Mouse (Mus musculus) layer of hippocampus, postnatal 14 days (tissue): ENCODE measurements around the gene Adtrp. TPM values are rescaled to one million over a fixed set of nuclear protein-coding genes. Genes with fewer than 3 reads are reported as not detected.
A peak's percentile ranks its signal among the peaks of the same experiment; 100 is the strongest.

Source experiments
- DNase-seq, 2 experiments: peaks; one replicate each; pipeline ENCODE4 v3.0.0; 2021 to 2022; ENCODE audit warnings: low spot score in 2 of 2, mixed read lengths in 1 of 2
- long read RNA-seq, 2 experiments: library from polyadenylated mRNA; stranded (forward); transcript quantifications; one replicate each; pipeline ENCODE4 v2.0.0; 2021
- total RNA-seq, 2 experiments: library from RNA; stranded (reverse); gene quantifications; 2 replicates each; pipeline ENCODE4 v1.2.3; 2021

Gene Adtrp
- under 1 TPM in 1 of 2 experiments, not detected in 1; 0.83 TPM for total RNA-seq
- long read RNA-seq, experiment 1 = 0 reads
- long read RNA-seq, experiment 2 = 0 reads

GRCm38 (mm10) chr13:41847516-41848126, at the start of gene Adtrp:
Gene Adtrp (minus strand): TSS chr13:41847684.
- no peak for DNase-seq

DNA sequence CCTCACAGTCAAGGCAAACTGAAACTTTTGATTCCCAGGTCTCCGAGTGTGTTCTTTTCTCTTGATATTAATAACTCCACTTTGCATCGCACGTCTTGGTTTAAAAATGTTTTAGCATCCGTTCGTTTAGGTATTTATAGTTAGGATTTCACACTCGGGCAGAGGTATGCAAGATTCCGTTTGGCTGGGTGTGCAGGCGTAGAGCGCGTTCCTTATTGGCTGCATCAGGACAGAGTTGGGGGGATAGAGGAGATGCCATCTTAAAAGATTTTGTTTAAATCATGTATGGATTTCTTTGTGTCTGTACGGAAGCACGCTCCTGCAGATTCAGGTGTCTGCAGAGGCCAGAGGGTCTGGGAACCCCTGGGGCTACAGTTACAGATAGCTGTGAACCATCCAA, 44.5 kb upstream of the Adtrp start:
- DNase-seq = no peak

DNA sequence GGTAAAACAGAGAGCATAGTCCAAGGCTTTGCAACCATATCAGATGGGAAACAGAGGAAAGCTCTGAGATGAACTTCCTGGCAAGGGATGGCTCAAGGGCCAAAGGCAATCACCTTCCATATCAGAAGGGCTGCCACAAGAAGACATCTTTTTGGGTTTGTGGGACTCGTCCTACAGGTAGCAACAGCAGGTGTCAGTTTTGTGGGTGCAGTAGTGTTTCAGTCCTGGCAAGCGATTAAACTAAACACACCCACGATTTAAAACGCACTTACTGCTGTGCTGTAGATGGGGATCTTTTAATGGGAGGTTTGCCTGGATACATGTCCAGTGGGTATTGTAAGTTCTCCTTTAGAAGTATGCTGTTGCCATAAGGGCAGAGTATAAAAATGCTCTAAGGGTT, 43.1 kb upstream of the Adtrp start:
- DNase-seq = no peak

GRCm38 (mm10) chr13:41890111-41890600, 42.7 kb upstream of the Adtrp start:
- no peak for DNase-seq

- DNase-seq = no peak
Observed at GRCm38 (mm10) chr13:41888644-41889043, 41.2 kb upstream of the Adtrp start.

- DNase-seq = no peak
Observed at GRCm38 (mm10) chr13:41886120-41886519, 38.6 kb upstream of the Adtrp start.

DNA sequence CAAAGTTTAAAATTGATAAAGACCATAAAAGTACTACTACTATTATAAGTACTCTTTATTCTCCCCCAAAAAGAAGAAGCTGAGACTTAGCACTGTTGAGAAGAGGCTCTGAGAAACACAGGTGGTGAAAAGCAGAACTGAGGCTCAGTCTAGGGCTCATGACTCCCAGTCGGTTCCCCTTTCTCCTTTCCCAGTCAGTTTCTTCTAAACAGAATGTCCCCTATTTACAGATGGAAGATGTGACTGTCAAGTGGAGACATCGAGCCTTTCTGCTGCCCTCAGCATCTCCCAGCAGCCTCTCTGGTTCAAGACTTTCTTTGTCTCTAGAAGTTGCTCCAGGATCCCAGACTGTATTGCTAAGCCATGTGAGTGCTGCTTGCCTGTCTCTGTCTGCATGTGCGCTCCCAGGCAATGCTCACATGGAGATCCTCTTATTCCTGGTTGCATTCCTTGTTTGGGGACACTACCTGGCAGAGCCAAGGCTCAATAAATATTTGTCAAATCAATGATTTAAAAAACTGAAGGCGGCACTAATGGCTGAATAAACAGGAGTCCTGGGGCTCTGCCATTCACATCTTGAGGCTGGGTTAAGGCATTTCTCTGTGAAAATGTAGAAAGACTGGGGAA, 36.3 kb upstream of the Adtrp start:
- DNase-seq = peak in 1 of 2 experiments; percentile 19

- DNase-seq = no peak
Observed at GRCm38 (mm10) chr13:41881201-41881600, 33.7 kb upstream of the Adtrp start.

- no peak for DNase-seq
Observed at GRCm38 (mm10) chr13:41880525-41880924, 33.0 kb upstream of the Adtrp start.

- no peak for DNase-seq
Observed at GRCm38 (mm10) chr13:41872686-41873085, 25.2 kb upstream of the Adtrp start.

- no peak for DNase-seq
Observed at GRCm38 (mm10) chr13:41872161-41872562, 24.7 kb upstream of the Adtrp start.

DNA sequence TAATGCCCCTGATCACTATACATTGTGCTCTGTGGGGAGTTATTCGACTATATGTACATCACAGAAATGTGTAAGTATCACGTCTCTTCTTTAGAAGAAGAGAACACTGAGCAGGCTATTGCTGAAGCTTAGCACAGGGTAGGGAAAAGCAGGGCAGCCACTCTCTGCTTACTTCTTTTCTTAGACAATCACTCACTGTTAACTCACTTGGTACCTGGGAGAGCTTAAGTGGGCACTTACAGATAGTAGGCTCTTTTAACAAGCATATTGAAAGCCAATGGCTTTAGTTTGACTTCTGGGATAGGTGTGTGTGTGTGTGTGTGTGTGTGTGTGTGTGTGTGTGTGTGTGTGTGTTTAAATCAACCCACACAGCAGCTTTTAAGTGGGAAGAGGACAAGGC, 20.0 kb upstream of the Adtrp start:
- DNase-seq = no peak

DNA sequence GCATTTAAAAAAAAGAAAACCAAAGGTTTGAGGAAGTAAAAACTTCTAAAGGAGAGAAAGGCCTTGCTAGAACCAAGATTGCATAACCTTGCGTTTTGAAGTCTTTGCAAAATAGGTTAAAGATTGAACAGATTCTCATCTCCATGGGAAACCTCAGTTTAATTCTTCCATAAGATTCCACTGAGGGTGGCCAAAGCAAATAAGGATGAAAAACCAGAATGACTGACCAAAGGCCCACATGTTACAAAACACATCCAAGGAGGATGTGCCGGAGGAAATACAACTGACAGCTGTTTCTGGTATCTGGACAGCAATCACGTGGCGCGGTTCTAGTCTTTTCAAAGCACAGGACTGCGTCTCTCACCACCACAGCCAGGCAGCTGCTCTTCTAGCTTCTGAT, 18.1 kb upstream of the Adtrp start:
- peak in 1 of 2 experiments; percentile 15 for DNase-seq

DNA sequence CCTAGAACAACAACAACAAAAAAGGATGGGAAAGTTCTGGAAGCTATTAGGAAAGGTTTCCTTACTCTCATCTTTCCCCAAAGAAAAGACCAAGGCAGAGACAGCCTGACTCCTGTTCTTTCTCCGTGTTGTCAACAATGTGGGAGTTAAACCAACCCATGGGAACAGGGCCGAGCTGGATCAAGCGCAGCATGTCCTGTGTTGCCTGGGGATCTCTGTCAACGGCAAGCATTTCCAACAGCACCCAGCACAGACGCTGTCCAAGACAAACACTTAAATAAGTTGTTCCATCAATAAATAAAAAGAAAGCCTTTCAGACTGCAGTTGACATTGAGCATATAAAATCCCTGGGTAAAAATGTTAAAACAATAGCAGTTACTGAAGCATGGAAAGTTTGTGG, 17.6 kb upstream of the Adtrp start:
- DNase-seq = peak in 1 of 2 experiments; percentile 14

DNA sequence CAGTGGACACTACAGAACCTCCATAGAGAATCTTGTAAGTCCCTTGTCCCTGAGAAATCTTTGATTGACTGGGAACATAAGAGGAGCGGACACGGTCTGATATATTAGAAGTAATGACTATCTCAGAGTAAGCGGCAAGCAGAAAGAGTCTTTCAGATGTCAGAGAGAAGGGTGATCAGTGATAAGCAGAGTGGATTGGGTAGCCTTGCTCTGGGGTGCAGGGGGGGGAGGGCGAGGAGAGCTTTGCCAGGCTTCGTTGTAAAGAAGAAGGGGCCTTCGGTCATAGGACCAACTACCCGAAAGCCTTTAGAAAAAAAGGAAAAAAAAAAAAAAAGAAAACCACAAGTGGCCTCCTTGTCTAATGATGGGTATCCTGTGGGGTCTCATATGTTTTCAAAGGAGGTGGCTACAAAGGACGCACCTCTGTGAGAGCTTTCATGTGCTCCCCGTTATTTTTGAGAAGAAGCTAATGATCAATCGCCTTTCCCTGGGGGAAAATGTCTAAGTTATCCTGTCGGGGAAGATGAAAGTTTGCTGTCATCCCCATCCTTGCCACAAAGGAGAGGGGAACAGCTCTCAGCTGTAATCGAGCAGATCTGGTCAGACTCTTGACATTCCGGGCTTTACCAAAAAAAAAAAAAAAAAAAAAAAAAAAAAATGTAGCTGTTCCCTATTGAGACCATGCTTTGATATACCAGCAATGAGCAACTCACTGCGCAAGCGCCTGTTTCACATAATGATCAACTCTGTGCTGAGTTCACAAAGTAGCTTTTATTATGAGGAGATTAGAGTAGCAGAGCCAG, 13.3 kb upstream of the Adtrp start:
- no peak for DNase-seq

DNA sequence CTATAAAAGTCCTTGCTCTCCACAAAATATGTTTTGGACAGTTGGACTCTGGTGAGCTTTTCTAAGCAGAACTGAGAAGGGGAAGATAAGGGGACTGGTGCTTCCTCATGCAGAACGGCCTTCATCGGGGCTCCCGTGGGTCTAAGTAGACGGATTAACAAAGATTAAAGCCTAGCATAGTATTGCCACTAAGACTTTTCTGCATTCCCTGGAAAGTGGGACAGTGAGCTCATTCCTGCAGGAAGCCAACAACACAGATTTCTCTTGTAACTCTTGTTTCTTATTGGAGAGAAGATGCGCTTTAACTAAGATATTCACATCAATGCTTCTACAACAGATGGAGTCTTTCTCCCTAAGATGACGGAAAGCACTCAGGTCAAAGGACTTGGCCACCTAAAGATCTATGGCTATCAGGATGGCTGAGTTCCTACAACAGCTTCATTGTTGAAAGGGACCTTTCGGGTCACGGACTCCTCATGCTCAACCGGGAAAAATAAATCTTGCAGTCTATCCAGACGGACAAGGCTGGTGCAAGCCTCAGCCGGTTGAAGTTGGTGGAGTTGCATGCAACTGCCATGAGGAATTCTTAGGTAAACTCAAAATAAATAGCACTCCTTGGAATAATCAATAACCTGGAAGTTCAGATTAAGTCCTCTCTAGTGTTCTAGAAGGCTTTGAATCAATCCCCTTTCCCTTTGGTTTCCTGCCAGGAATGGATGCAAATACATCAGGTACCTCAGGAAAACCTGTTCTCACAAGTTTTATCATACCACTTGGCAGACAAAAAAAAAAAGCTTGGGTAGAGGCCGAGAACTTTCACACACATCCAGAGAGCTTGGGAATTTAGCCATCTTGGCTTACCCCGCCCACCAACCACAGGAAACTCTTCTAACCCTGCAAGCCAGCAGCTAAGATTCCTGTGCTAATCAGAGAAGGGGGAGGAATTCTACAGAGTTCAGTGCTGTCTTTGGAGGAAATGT, 8.0 kb upstream of the Adtrp start:
- DNase-seq = no peak

GRCm38 (mm10) chr13:41850727-41851378, 3.4 kb upstream of the Adtrp start:
- DNase-seq = no peak

DNA sequence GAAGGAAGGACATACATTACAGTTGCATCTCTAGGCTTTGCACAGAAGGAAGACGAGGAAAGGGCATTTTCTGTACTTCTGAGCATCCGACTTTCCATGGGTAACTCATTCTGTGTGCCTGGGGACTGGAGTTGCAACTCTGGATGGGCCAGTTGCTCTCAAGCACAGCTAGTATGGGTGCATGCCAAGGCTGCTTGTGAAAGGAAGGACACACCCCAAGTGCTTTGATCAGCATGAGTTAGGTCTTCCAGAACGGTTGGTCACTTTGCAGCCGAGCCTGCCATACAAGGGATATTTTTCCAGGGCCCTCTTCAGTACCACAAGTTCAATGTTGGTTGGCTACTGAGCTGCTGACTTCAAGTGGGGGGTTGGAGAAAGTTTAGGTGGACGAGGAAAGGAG, 968 bp downstream of the Adtrp start:
- no peak for DNase-seq

GRCm38 (mm10) chr13:41845013-41845412, 2.5 kb downstream of the Adtrp start:
- DNase-seq = no peak

DNA sequence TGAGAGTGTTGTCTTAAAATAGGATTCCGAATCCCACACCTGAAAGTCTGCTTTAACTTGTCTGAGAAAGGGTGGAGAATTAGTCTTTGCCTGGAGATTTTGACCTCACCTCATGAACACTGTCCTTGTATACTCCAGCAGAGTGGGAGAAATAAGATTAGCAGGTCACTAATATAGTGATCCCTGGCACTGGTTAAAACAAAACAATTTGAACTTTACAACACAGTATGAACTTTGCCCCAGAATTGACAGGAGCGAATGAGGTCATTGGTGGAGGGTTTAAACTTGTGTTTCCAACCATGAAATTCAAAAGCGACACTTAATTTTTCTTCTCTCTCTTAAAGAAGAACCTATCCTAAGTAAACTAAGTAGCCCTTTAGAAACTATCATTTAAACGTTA, 3.4 kb downstream of the Adtrp start:
- DNase-seq = no peak
